Mouse (Mus musculus): ENCODE data around the gene Prkce. TPM values are rescaled to one million over a fixed set of nuclear protein-coding genes. Genes with fewer than 3 reads are reported as not detected.
A peak's percentile ranks its signal among the peaks of the same experiment; 100 is the strongest.

Gene Prkce
- polyA plus RNA-seq, 1 experiment from 2014 or later: 4.4 TPM

- Histone ChIP-seq H3K9ac (ENCODE audit: low read length) (peak overlapping the region; percentile 14; the same call in 1 of the 2 replicates), H3K27ac (ENCODE audit: low read length) (peak overlapping the region; percentile 57)
- WGBS: 39% methylated on average over 15 of the region's 15 CpGs
Observed at GRCm38 (mm10) chr17:86444578-86445419, 277.2 kb downstream of the Prkce start.

GRCm38 (mm10) chr17:86445420-86445720 lies 277.8 kb downstream of the Prkce start:
- WGBS: 76% methylated on average over 3 of the region's 3 CpGs
- H3K27ac ChIP-seq (ENCODE audit: low read length): peak overlapping the region; percentile 57
- H3K36me3 ChIP-seq (ENCODE audit: control insufficient read depth, insufficient read depth, low read length): no peaks in the 10 kb centered on the region
- H3K4me2 ChIP-seq (ENCODE audit: low read depth, low read length): no peak overlapping the region
- H3K27me3 ChIP-seq (ENCODE audit: control insufficient read depth, insufficient read depth, low read length): no peaks in the 10 kb centered on the region
- ATAC-seq (ENCODE audit: insufficient read depth, low FRiP score): no peak
- peaks cover 6% of the 10 kb centered on the region; the same call in 1 of the 2 replicates for H3K9me3 ChIP-seq (replicated peaks; ENCODE audit: control insufficient read depth, low read length)
- peaks cover 9% of the 10 kb centered on the region for H3K4me1 ChIP-seq (ENCODE audit: control insufficient read depth, insufficient read depth, low read length)
- no peak overlapping the region for H3K4me3 ChIP-seq (replicated peaks; ENCODE audit: low read length)
- H3K9ac ChIP-seq (ENCODE audit: low read length): no peak overlapping the region; the same call in 1 of the 2 replicates

More at GRCm38 (mm10) chr17:86444578-86445419, 277.2 kb downstream of the Prkce start:
- Histone ChIP-seq H3K9me3 (replicated peaks; ENCODE audit: control insufficient read depth, low read length) (peaks cover 6% of the 10 kb centered on the region; the same call in 1 of the 2 replicates), H3K36me3 (ENCODE audit: control insufficient read depth, insufficient read depth, low read length) (no peaks in the 10 kb centered on the region), H3K4me1 (ENCODE audit: control insufficient read depth, insufficient read depth, low read length) (peaks cover 9% of the 10 kb centered on the region), H3K4me3 (replicated peaks; ENCODE audit: low read length) (no peak overlapping the region), H3K4me2 (ENCODE audit: low read depth, low read length) (0 out of 2 replicates have a peak overlapping the region, but pooled peaks have one; percentile 9), H3K27me3 (ENCODE audit: control insufficient read depth, insufficient read depth, low read length) (no peaks in the 10 kb centered on the region)
- ATAC-seq (ENCODE audit: insufficient read depth, low FRiP score): peak; percentile 90

- Histone ChIP-seq H3K4me2 (ENCODE audit: low read depth, low read length) (no peak overlapping the region), H3K4me1 (ENCODE audit: control insufficient read depth, insufficient read depth, low read length) (peaks cover 9% of the 10 kb centered on the region), H3K27ac (ENCODE audit: low read length) (no peak overlapping the region), H3K27me3 (ENCODE audit: control insufficient read depth, insufficient read depth, low read length) (no peaks in the 10 kb centered on the region), H3K9ac (ENCODE audit: low read length) (no peak overlapping the region), H3K36me3 (ENCODE audit: control insufficient read depth, insufficient read depth, low read length) (no peaks in the 10 kb centered on the region), H3K4me3 (replicated peaks; ENCODE audit: low read length) (no peak overlapping the region), H3K9me3 (replicated peaks; ENCODE audit: control insufficient read depth, low read length) (peaks cover 6% of the 10 kb centered on the region; the same call in 1 of the 2 replicates)
- ATAC-seq (ENCODE audit: insufficient read depth, low FRiP score): no peak
- 92% methylated on average over 5 of the region's 5 CpGs for WGBS
Observed at GRCm38 (mm10) chr17:86445900-86446299, 278.3 kb downstream of the Prkce start.

GRCm38 (mm10) chr17:86447101-86447598 lies 279.6 kb downstream of the Prkce start:
- no peak overlapping the region for H3K4me3 ChIP-seq (replicated peaks; ENCODE audit: low read length)
- H3K4me1 ChIP-seq (ENCODE audit: control insufficient read depth, insufficient read depth, low read length): peaks cover 9% of the 10 kb centered on the region
- H3K27me3 ChIP-seq (ENCODE audit: control insufficient read depth, insufficient read depth, low read length): no peaks in the 10 kb centered on the region
- no peak overlapping the region for H3K27ac ChIP-seq (ENCODE audit: low read length)
- no peak overlapping the region for H3K9ac ChIP-seq (ENCODE audit: low read length)
- no peak for ATAC-seq (ENCODE audit: insufficient read depth, low FRiP score)
- peaks cover 6% of the 10 kb centered on the region; the same call in 1 of the 2 replicates for H3K9me3 ChIP-seq (replicated peaks; ENCODE audit: control insufficient read depth, low read length)
- no peaks in the 10 kb centered on the region for H3K36me3 ChIP-seq (ENCODE audit: control insufficient read depth, insufficient read depth, low read length)
- H3K4me2 ChIP-seq (ENCODE audit: low read depth, low read length): no peak overlapping the region
- 84% methylated on average over 4 of the region's 4 CpGs for WGBS

- Histone ChIP-seq H3K4me2 (ENCODE audit: low read depth, low read length) (no peak overlapping the region), H3K9ac (ENCODE audit: low read length) (no peak overlapping the region), H3K36me3 (ENCODE audit: control insufficient read depth, insufficient read depth, low read length) (no peaks in the 10 kb centered on the region), H3K9me3 (replicated peaks; ENCODE audit: control insufficient read depth, low read length) (peaks cover 5% of the 10 kb centered on the region; the same call in 1 of the 2 replicates), H3K27me3 (ENCODE audit: control insufficient read depth, insufficient read depth, low read length) (no peaks in the 10 kb centered on the region), H3K4me1 (ENCODE audit: control insufficient read depth, insufficient read depth, low read length) (no peaks in the 10 kb centered on the region), H3K27ac (ENCODE audit: low read length) (no peak overlapping the region), H3K4me3 (replicated peaks; ENCODE audit: low read length) (no peak overlapping the region)
- no peak for ATAC-seq (ENCODE audit: insufficient read depth, low FRiP score)
- WGBS: 81% methylated on average over 4 of the region's 4 CpGs
Observed at GRCm38 (mm10) chr17:86452934-86453333, 285.3 kb downstream of the Prkce start.

- no peaks in the 10 kb centered on the region for H3K9me3 ChIP-seq (replicated peaks; ENCODE audit: control insufficient read depth, low read length)
- no peaks in the 10 kb centered on the region for H3K36me3 ChIP-seq (ENCODE audit: control insufficient read depth, insufficient read depth, low read length)
- H3K4me1 ChIP-seq (ENCODE audit: control insufficient read depth, insufficient read depth, low read length): no peaks in the 10 kb centered on the region
- 63% methylated on average over 14 of the region's 14 CpGs for WGBS
- no peak for ATAC-seq (ENCODE audit: insufficient read depth, low FRiP score)
- no peak overlapping the region for H3K4me2 ChIP-seq (ENCODE audit: low read depth, low read length)
- H3K4me3 ChIP-seq (replicated peaks; ENCODE audit: low read length): no peak overlapping the region
- no peak overlapping the region for H3K27ac ChIP-seq (ENCODE audit: low read length)
- no peaks in the 10 kb centered on the region for H3K27me3 ChIP-seq (ENCODE audit: control insufficient read depth, insufficient read depth, low read length)
- H3K9ac ChIP-seq (ENCODE audit: low read length): no peak overlapping the region
Observed at GRCm38 (mm10) chr17:86453673-86454350, 286.2 kb downstream of the Prkce start.

- 79% methylated on average over 3 of the region's 3 CpGs for WGBS
- no peaks in the 10 kb centered on the region for H3K36me3 ChIP-seq (ENCODE audit: control insufficient read depth, insufficient read depth, low read length)
- no peak overlapping the region for H3K4me3 ChIP-seq (replicated peaks; ENCODE audit: low read length)
- no peaks in the 10 kb centered on the region for H3K9me3 ChIP-seq (replicated peaks; ENCODE audit: control insufficient read depth, low read length)
- no peak overlapping the region for H3K4me2 ChIP-seq (ENCODE audit: low read depth, low read length)
- H3K9ac ChIP-seq (ENCODE audit: low read length): no peak overlapping the region
- no peaks in the 10 kb centered on the region for H3K4me1 ChIP-seq (ENCODE audit: control insufficient read depth, insufficient read depth, low read length)
- no peak overlapping the region for H3K27ac ChIP-seq (ENCODE audit: low read length)
- ATAC-seq (ENCODE audit: insufficient read depth, low FRiP score): no peak; the same call in 1 of the 2 replicates
- H3K27me3 ChIP-seq (ENCODE audit: control insufficient read depth, insufficient read depth, low read length): no peaks in the 10 kb centered on the region
Observed at GRCm38 (mm10) chr17:86454351-86454706, 286.7 kb downstream of the Prkce start.

- no peak overlapping the region for H3K4me3 ChIP-seq (replicated peaks; ENCODE audit: low read length)
- H3K27me3 ChIP-seq (ENCODE audit: control insufficient read depth, insufficient read depth, low read length): no peaks in the 10 kb centered on the region
- H3K36me3 ChIP-seq (ENCODE audit: control insufficient read depth, insufficient read depth, low read length): no peaks in the 10 kb centered on the region
- no peaks in the 10 kb centered on the region for H3K9me3 ChIP-seq (replicated peaks; ENCODE audit: control insufficient read depth, low read length)
- WGBS: 79% methylated on average over 6 of the region's 6 CpGs
- no peaks in the 10 kb centered on the region for H3K4me1 ChIP-seq (ENCODE audit: control insufficient read depth, insufficient read depth, low read length)
- no peak for ATAC-seq (ENCODE audit: insufficient read depth, low FRiP score)
- no peak overlapping the region for H3K9ac ChIP-seq (ENCODE audit: low read length)
- no peak overlapping the region for H3K4me2 ChIP-seq (ENCODE audit: low read depth, low read length)
- H3K27ac ChIP-seq (ENCODE audit: low read length): no peak overlapping the region
Observed at GRCm38 (mm10) chr17:86456512-86456911, 288.9 kb downstream of the Prkce start.

Measured in stomach, embryonic 16.5 days (tissue).